Mouse (Mus musculus): Measurements from ENCODE around the gene Stx16. TPM values are rescaled to one million over a fixed set of nuclear protein-coding genes. Genes with fewer than 3 reads are reported as not detected.

Stx16 gene
- polyA plus RNA-seq, 1 experiment from 2014 or later = 4.1 TPM

DNA sequence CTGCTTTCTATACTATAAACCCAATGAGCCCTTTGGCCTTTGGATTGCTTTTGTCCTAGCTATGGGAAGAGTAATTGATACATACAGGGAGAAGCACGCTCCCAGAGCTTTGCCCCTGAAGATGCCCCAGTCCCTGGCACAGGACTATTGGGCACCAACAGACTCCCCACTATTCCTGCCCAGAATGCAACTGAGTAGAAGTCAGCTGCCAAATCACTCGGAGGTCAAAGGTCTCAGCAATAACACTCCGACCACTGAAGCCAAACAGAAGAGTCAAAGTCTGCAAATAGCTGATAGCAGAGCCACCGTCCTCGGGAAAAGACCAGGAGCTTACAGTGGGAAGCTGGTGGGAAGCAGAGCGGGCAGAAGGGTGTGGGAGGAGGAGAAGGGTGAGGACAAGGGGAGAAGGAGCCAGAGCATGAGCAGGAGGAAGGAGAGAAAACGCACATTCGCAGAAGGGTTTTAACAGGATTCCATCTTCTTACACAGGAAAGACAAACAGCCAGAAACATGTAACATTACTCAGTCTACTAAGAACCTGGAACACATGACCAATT lies 56.4 kb downstream of the Stx16 start:
- Histone ChIP-seq H3K27ac (replicated peaks) (no peak overlapping the region), H3K4me3 (ENCODE audit: low read depth, low read length) (no peak overlapping the region), H3K4me1 (replicated peaks; ENCODE audit: control insufficient read depth, insufficient read depth) (no peaks in the 10 kb centered on the region), H3K4me2 (replicated peaks; ENCODE audit: low read depth) (no peak overlapping the region), H3K36me3 (ENCODE audit: control insufficient read depth, insufficient read depth, low read length) (no peaks in the 10 kb centered on the region), H3K9ac (ENCODE audit: low read length) (no peak overlapping the region), H3K9me3 (ENCODE audit: control insufficient read depth, low read length) (no peaks in the 10 kb centered on the region), H3K27me3 (ENCODE audit: control insufficient read depth, insufficient read depth, low read length) (no peaks in the 10 kb centered on the region)
- 67% methylated on average over 8 of the region's 8 CpGs for WGBS
- TF ChIP-seq EP300 (optimal IDR thresholded peaks at IDR 0.05) = no peak
- TF ChIP-seq CTCF (IDR thresholded peaks at IDR 0.05; ENCODE audit: low read depth) = no peak
- ATAC-seq (ENCODE audit: low FRiP score, low TSS enrichment) = no peak
- DNase-seq (ENCODE audit: low spot score) = no peak

Other genes with a start within 250 kb of the Stx16 start
- 41.0 and 44.6 TPM in 2 replicates for gene Npepl1, start 34.0 kb downstream of the Stx16 start, polyA plus RNA-seq (2015; fragmentation: Nextera tagmentation; extraction: Ambion mirVana)
- 890 and 920 TPM in 2 replicates for gene Gnas, start 208.0 kb downstream of the Stx16 start, polyA plus RNA-seq (2015; fragmentation: Nextera tagmentation; extraction: Ambion mirVana)

Measured in stomach, postnatal 0 days (tissue).